Mouse (Mus musculus): Measurements from ENCODE around the gene Gm5108. TPM values are rescaled to one million over a fixed set of nuclear protein-coding genes. Genes with fewer than 3 reads are reported as not detected.

Gene Gm5108
- not detected in 2 replicates for polyA plus RNA-seq (2015; fragmentation: Nextera tagmentation; extraction: Ambion mirVana)

DNA sequence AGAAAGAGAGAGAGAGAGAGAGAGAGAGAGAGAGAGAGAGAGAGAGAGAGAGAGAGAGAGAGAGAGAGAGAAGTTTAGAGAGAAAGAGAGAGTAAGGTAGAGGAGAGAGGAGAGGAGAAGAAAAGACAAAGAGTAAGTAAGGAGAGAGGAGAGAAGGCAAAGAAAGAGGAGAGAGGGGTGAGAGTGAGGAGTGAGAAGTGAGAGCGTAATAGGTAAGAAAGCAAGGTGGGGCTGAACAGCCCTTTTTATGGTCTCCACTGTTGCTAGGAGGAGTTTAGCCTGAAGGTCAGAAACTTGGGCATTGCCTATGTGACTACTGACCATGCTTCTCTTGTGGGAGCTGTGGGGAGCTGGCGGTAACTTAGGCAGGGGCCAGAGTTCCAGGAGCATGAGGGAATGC is at the start of gene Gm5108:
TSS of gene Gm5108 (plus strand) at position 301 of the 400 bp plus-strand sequence.

DNA sequence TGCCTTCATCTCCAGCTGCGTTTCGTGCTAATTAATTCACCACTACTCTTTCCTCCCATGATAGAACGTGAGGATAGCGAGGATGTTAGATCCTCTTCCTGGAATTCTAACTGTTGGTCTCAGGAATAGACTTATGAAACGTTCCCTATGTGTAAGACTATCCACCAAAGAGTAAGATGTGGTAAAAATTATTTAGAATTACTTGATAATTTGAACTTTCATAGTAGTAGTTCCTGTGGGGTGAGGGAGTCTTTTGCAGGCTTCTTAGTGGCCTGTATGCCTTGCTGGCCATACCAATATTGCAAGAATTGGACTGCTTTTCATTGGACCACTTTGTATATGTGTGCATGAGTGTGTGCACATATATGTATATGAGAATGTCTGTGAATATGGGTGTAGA is 4.9 kb downstream of the Gm5108 start, which contains the start of gene Gm21905:
TSS of gene Gm21905 (minus strand) at position 101 of the 400 bp plus-strand sequence.

Other genes with a start within 250 kb of the Gm5108 start
- gene Atp8a1, start 94.2 kb upstream of the Gm5108 start, polyA plus RNA-seq (2015; fragmentation: Nextera tagmentation; extraction: Ambion mirVana): 4.5 and 5.1 TPM in 2 replicates
- not detected in 2 replicates for gene Gm21905, start 4.8 kb downstream of the Gm5108 start, polyA plus RNA-seq (2015; fragmentation: Nextera tagmentation; extraction: Ambion mirVana)
- gene Grxcr1, start 90.2 kb downstream of the Gm5108 start, polyA plus RNA-seq (2015; fragmentation: Nextera tagmentation; extraction: Ambion mirVana): not detected in 2 replicates

All from skeletal muscle tissue, postnatal 0 days (tissue).